Mouse (Mus musculus) small intestine, adult 2 months (tissue): ENCODE results near the gene Poll. TPM values are rescaled to one million over a fixed set of nuclear protein-coding genes. Genes with fewer than 3 reads are reported as not detected.

Experiments
- H3K27ac ChIP-seq: fragments of 200-500 bp; 2 replicates; pipeline ENCODE4 v1.5.1; 2012; ENCODE audit warnings: low read depth, low read length, control low read depth, inconsistent platforms; ENCODE audit not compliant: insufficient read depth
- H3K27me3 ChIP-seq: fragments of 200-500 bp; 2 replicates; pipeline ENCODE4 v1.6.1; 2012; ENCODE audit warnings: mild to moderate bottlenecking, moderate library complexity, low read length, inconsistent platforms; ENCODE audit not compliant: control insufficient read depth, insufficient read depth
- H3K36me3 ChIP-seq: fragments of 200-500 bp; 2 replicates; pipeline ENCODE4 v1.6.1; 2012; ENCODE audit warnings: mild to moderate bottlenecking, low read length, control low read depth, inconsistent platforms; ENCODE audit not compliant: control insufficient read depth, insufficient read depth
- H3K4me1 ChIP-seq: fragments of 200-500 bp; 2 replicates; pipeline ENCODE4 v1.6.1; 2012; ENCODE audit warnings: low read length, inconsistent platforms, mixed read lengths; ENCODE audit not compliant: control insufficient read depth, insufficient read depth, insufficient read length
- H3K4me3 ChIP-seq: fragments of 200-500 bp; 2 replicates; pipeline ENCODE4 v1.5.1; 2012; ENCODE audit warnings: low read depth, mild to moderate bottlenecking, control low read depth, inconsistent platforms, low read length, moderate library complexity
- CTCF ChIP-seq: fragments of 200-500 bp; IDR thresholded peaks from 2 replicates; pipeline ENCODE4 v1.5.1; 2012; ENCODE audit warnings: low read depth, mild to moderate bottlenecking, control low read depth, inconsistent platforms, low read length, moderate library complexity, mixed read lengths; ENCODE audit not compliant: insufficient replicate concordance, insufficient read length; ENCODE audit errors: extremely low read depth
- POLR2A ChIP-seq: fragments of 200-500 bp; IDR thresholded peaks from 2 replicates; pipeline ENCODE4 v1.6.1; 2012; ENCODE audit warnings: low read depth, mild to moderate bottlenecking, control low read depth, inconsistent platforms, low read length, moderate library complexity
- WGBS: fragments of 180-500 bp; shearing (Covaris S2); methylation state at CpG from one replicate; pipeline ENCODE4 v1.1.7; 2018; 5-methylcytosine and 5-hydroxymethylcytosine counted together
- polyA plus RNA-seq: library from polyadenylated mRNA; depleted of rRNA; stranded (reverse); fragments of >200 nt; gene quantifications from 2 replicates; pipeline ENCODE4 v1.2.3, GENCODE M21; 2012

Gene Poll
- polyA plus RNA-seq, 1 experiment: 7.2 TPM

GRCm38 (mm10) chr19:45586850-45587249 lies 26.5 kb upstream of the Poll start:
- Histone ChIP-seq H3K4me3 (no peak overlapping the region), H3K4me1 (peaks cover 3% of the 10 kb centered on the region), H3K36me3 (no peaks in the 10 kb centered on the region), H3K27me3 (no peaks in the 10 kb centered on the region), H3K27ac (no peak overlapping the region)
- WGBS: 85% methylated on average over 3 of the region's 3 CpGs
- TF ChIP-seq POLR2A (no peak), CTCF (no peak)

GRCm38 (mm10) chr19:45584856-45585620 lies 24.7 kb upstream of the Poll start:
- no peak for TF ChIP-seq POLR2A
- no peak for TF ChIP-seq CTCF
- 58% methylated on average over 9 of the region's 9 CpGs for WGBS
- H3K4me1 ChIP-seq: no peaks in the 10 kb centered on the region
- H3K36me3 ChIP-seq: no peaks in the 10 kb centered on the region
- H3K27ac ChIP-seq: no peak overlapping the region
- H3K27me3 ChIP-seq: no peaks in the 10 kb centered on the region
- no peak overlapping the region for H3K4me3 ChIP-seq

GRCm38 (mm10) chr19:45583136-45583535 lies 22.8 kb upstream of the Poll start:
- WGBS: 89% methylated on average over 6 of the region's 6 CpGs
- Histone ChIP-seq H3K4me3 (no peak overlapping the region), H3K4me1 (no peaks in the 10 kb centered on the region), H3K27me3 (no peaks in the 10 kb centered on the region), H3K36me3 (peaks cover 6% of the 10 kb centered on the region; the same call in 1 of the 2 replicates), H3K27ac (no peak overlapping the region)
- no peak for TF ChIP-seq CTCF
- TF ChIP-seq POLR2A: no peak

- TF ChIP-seq POLR2A (no peak), CTCF (no peak)
- no peaks in the 10 kb centered on the region for H3K27me3 ChIP-seq
- no peak overlapping the region for H3K27ac ChIP-seq
- 75% methylated on average over 8 of the region's 8 CpGs for WGBS
- H3K4me3 ChIP-seq: no peak overlapping the region
- peaks cover 3% of the 10 kb centered on the region; the same call in 1 of the 2 replicates for H3K4me1 ChIP-seq
- H3K36me3 ChIP-seq: peaks cover 11% of the 10 kb centered on the region; the same call in 1 of the 2 replicates
Measured at GRCm38 (mm10) chr19:45582161-45582560, 21.8 kb upstream of the Poll start.

- H3K4me1 ChIP-seq: peaks cover 12% of the 10 kb centered on the region
- no peak overlapping the region for H3K4me3 ChIP-seq
- no peak overlapping the region for H3K27ac ChIP-seq
- TF ChIP-seq POLR2A (no peak), CTCF (peak; percentile 50; the same call in 1 of the 2 replicates)
- peaks cover 11% of the 10 kb centered on the region; the same call in 1 of the 2 replicates for H3K36me3 ChIP-seq
- WGBS: 66% methylated on average over 3 of the region's 3 CpGs
- no peaks in the 10 kb centered on the region for H3K27me3 ChIP-seq
Measured at GRCm38 (mm10) chr19:45581257-45581656, 20.9 kb upstream of the Poll start.

GRCm38 (mm10) chr19:45580235-45580634 lies 19.9 kb upstream of the Poll start:
- no peak overlapping the region for H3K4me3 ChIP-seq
- 85% methylated on average over 12 of the region's 12 CpGs for WGBS
- no peak for TF ChIP-seq CTCF
- no peak for TF ChIP-seq POLR2A

GRCm38 (mm10) chr19:45579416-45579815 lies 19.1 kb upstream of the Poll start:
- no peak for TF ChIP-seq CTCF
- no peak for TF ChIP-seq POLR2A
- H3K27ac ChIP-seq: no peak overlapping the region
- 91% methylated on average over 7 of the region's 7 CpGs for WGBS
- no peaks in the 10 kb centered on the region for H3K27me3 ChIP-seq
- H3K4me1 ChIP-seq: peaks cover 28% of the 10 kb centered on the region
- H3K4me3 ChIP-seq: no peak overlapping the region
- peaks cover 11% of the 10 kb centered on the region; the same call in 1 of the 2 replicates for H3K36me3 ChIP-seq

More at GRCm38 (mm10) chr19:45580235-45580634, 19.9 kb upstream of the Poll start:
- H3K4me1 ChIP-seq: peaks cover 20% of the 10 kb centered on the region
- H3K36me3 ChIP-seq: peaks cover 11% of the 10 kb centered on the region; the same call in 1 of the 2 replicates
- H3K27me3 ChIP-seq: no peaks in the 10 kb centered on the region
- no peak overlapping the region for H3K27ac ChIP-seq

- Histone ChIP-seq H3K27me3 (no peaks in the 10 kb centered on the region), H3K27ac (no peak overlapping the region), H3K36me3 (peaks cover 11% of the 10 kb centered on the region; the same call in 1 of the 2 replicates), H3K4me3 (no peak overlapping the region), H3K4me1 (peaks cover 28% of the 10 kb centered on the region)
- TF ChIP-seq POLR2A (no peak), CTCF (no peak)
- 78% methylated on average over 12 of the region's 12 CpGs for WGBS
Measured at GRCm38 (mm10) chr19:45578976-45579375, 18.6 kb upstream of the Poll start.
